Mouse (Mus musculus) cerebellum, adult 11 months (tissue): ENCODE measurements around the gene Ttc28.
A peak's percentile ranks its signal among the peaks of the same experiment; 100 is the strongest.

ENCODE experiments used
- DNase-seq: peaks from one replicate; pipeline ENCODE4 v3.0.0; 2022

The Ttc28 gene

DNA sequence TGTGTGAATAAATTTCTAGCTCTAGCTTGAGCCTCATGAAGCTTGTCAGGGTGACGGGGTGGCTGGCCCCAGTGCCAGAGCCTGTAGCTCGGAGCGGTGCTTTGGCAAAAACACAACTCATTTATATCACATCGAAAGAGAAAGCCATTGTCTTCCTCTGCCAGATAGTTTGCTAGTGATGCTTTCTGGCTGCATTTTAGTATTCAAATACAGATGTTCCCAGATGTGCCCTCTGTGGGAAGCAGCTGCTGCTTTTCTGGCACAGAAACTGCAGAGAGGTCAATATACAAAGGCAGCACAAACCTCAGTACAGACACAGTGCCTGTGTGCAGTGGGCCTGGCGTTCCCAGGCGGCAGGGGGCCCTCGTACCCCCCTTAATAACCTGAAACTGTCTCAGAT lies 300.0 kb downstream of the Ttc28 start:
- no peak for DNase-seq

DNA sequence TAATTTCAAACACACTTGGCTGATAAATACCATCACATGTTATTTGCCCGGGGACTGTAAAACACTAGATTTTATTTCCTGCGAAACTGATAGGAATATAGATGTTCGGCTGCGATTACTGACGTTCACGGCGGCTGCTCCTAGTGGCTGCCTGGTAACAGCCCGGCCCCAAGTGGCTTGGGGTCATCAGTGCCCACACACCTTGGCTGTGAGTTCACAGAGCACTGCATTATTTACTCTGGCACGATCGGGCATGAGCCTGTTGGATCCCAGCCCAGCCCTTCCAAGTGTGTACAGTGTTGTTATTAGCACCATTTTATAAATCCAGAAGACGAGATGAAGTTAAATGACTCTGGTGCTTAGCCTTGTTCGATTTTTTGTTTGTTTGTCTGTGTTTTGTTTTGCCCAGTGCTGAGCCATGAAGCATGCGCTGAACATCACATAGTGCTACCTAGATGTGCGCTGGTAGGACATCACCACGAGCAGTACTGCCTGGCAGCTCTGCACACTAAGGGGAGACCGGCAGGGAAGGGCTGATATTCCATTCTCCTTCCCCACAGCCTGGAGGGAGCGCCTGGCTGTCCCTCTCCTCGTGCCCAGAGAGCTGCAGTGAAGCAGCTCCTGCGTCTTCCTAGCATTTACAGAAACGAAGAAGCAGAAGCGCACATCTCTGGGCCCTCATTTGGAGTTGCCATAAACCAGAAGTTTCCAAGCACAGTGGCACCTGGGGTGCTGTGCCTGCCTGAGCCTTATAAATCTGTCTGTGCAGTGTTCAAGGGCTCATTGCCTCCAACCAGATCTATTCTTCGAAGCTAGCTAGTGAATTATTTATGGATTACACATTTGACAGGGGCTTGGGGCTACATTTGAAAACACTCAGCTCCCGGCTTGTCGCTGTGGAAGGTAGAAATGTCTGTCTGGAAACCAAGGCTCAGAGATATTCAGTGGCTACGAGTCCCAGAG lies 300.8 kb downstream of the Ttc28 start:
- no peak for DNase-seq

DNA sequence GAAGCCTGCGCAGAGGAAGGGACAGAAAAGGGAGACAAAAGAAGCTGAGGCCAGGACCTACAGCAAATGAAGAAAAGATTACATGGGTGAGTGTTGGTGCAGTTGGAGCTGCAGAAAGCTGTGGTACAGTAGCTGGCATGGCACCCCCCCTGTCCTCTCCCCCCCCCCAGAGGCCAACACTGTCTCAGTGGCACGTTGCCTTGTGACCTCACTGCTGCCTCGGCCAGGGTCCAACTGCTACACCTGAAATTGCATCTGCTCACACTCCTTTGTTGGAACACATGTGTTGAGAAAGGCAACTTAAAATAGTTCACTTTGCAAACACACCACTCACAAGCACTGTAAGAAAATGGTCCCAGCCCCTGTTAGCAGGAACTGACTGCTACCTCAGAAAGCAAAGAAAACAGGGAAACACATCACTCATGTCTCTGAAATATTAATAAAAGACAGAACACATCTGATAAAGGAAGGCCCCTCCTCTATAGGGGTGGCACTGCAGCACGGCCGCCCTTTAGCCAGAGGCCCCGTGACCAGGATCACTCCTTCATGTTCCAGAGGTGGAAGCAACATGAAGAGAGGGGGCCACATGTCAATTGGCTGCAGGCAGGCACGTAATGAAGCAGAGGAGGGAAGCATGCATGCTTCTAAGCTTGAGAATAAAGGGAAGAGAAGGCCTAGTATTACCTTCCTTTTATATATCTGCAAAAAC lies 301.8 kb downstream of the Ttc28 start:
- no peak for DNase-seq

DNA sequence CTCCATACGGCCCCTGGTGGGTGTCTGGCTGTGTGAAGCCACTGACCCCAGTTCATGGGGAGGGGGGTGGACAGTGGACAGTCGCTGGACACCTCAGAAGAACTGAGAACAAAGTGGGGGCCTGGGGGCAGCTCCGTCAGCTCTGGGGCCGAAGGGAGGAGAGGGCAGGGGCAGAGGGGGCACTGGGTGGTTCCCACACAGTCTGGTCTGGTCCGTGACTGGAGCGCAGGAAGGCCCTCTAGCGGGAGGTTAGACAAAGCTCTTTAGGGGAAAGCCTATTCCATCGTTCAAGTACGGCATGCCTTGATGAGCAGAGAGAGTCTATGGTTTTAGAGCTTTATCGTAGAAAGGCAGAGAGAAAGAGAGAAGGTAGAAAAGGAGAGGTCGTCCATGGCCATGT lies 307.0 kb downstream of the Ttc28 start:
- no peak for DNase-seq

DNA sequence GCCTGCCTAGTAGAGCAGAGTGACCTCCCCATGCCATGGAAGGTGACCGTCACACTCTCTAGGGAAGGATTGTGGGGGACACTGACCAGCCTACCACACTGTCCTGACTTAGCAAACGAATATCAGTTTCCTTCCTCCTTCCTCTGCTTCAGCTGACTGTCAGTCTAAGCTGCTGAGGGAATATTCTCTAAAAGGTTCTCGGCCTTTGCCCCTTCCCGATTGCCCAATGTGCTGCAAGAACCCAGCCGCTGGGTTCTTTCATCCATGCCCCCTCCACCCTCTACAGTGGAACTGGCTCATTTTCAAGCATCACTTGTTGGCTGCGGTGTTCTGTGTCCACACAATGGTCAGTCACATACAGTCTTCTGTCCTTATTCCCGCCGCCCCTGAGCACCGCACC lies 312.4 kb downstream of the Ttc28 start:
- no peak for DNase-seq

DNA sequence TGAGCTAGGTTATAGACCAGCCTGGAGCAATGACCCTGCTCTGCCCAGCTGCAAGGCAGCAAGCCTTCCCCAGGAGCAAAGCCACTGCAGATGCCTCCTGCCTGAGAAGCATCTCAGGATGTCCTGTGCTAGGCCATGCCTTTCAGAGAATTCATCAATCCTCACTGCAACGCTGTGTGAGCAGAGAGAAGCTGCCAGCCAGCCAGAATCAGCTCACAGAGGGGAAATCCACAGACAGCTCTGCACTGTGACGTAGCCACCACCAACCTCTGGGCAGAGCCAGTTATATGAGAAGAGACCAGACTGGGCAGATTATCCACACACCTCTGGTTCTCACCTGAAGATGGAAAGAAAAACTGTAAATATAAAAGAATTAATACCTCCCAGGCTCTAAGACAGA lies 315.2 kb downstream of the Ttc28 start:
- DNase-seq = no peak

DNA sequence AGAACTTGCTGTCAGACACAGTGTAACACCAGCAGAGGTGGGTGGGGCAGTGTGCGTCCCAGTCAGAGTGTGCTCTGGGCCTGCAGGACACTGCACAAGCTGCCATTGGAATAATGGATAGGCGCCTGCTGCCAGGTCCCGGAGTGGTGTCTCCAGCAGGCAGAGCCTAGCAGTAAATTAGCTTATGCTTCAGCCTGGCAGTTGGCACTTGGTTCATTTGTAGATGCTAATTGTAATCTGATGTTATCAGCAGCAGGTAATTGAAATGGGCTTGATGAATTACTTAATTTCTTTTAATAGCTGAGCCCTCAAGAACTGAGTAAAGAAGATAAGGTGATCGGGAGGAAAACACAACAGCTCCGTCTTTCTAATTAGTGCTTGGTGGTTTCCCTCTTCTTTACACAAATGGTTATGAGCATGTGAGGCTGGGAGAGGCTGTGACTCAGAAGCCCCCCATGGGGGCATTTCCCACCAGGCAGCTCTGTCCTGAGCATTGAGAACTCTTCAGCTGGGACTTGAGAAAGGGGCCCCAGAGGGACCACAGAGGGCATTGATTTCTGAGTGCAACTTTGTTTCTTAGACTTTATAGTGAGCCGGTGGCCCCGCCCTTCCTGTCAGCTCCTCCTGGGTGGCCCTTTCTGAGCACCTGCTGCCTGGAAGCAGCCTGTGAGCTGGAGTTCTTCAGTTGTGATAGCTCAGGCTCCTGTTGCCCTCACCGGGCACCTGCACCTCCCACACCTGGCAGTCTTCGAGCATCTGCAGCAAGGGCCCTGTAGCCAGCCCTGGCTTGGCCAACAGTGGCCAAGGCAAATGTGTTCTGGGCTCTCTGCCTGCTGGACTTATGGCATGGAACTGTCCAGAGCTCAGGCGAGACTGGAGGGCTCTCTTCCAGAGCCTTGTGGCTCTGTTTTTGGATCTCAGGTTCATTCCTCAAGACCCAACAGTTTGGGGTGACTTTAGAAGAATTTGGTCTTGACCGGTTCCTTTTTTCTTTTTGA lies 316.2 kb downstream of the Ttc28 start:
- peak; percentile 51 for DNase-seq

DNA sequence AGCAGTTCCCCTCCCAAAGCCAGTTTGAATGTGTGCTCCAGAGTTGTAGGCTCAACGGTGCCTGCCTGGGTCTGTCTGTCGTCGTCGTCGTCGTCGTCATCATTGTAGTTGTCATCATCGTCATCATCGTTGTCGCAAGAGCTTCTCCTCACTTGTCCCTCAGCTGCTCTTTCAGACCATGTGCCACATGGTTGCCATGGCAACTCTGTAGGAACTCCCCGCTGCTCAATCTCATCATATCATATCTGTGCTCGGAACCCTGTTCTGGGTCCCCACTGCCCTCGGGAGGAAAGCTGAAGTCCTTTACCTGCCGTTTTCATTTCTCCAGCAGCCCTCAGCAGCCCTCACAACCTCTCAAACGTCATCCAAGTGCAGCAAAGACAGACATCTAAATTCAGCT lies 318.1 kb downstream of the Ttc28 start:
- DNase-seq = no peak

DNA sequence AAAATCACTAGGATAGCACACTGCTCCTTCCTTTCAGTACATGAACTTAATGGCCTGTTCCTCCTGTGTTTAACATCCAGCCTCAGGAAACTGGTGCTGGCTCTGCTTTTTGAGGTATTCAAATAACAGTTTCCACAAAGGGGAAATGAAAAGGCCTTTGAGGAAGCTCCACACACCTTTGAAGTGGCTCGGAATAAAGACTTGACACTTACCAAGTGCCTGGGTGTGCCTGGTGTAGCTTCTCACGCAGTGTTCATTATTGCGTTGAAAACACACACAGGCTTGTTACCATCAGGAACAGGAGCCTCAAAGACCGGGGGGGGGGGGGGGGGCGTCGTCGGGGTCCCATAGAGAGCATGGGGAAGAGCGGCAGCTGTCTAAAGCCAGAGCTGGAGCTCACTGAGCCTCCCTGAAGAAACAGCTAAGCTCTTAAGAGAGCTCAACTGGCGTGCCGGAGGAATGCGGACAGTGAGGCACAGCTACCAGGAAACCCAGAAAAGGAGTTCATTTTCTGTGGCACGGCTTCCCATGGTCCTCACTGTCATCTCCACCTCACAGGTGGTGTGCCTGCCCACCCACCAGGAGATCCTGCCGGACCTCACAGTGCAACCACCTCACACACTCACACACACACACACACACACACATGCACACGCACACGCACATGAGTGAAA lies 320.7 kb downstream of the Ttc28 start:
- no peak for DNase-seq

DNA sequence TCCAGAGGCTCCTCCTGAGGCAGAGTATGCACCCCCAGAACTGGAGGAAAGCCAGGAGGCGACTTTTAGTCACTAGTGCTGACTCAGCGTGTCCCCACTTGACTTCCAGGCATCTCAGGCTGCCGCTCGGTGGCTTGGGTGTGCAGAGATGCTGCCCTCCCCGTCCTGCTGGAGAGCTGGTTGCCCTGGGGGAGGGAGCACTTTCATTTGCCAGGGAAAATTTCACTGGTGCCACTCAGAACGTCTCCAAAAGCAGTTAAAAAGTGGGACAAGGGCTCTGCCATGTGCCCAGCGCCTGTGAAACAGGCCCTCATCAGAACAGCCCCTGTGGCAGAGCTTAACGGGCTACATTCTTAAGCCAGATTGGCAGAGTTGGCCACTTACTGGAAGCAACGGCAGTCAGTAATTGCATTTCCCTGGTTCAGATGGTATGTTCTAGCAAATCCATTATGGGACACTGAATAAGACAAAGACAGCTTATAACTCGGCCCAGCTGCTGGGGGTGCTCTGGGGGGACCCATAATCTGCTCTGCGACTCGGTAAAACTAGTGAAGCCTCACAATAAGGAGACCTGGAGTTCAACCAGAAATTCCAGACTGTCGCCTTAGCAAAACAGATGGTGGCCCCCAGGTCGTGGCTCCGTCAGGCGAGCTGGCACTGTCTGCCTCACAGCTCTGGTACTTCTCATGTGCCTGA lies 321.5 kb downstream of the Ttc28 start:
- DNase-seq = peak; percentile 85

DNA sequence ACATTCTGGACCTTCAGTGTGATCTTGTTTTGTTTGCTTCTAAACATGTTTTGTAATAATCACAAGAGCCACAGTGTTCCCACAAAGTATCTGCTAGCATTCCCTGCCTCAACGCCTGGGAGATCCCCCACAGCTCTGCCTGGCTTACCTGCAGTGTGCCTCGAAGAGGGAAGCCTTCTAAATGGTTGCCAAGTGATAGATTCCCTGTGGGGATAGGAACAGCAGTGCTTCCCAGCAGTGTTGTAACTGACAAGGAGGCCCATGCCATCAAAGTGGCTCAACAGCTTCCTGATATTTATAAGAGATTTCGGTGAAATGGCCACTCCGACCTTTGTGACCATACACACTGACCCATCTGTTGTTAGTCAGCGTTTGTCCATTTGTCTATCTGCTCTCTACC lies 324.6 kb downstream of the Ttc28 start:
- no peak for DNase-seq

DNA sequence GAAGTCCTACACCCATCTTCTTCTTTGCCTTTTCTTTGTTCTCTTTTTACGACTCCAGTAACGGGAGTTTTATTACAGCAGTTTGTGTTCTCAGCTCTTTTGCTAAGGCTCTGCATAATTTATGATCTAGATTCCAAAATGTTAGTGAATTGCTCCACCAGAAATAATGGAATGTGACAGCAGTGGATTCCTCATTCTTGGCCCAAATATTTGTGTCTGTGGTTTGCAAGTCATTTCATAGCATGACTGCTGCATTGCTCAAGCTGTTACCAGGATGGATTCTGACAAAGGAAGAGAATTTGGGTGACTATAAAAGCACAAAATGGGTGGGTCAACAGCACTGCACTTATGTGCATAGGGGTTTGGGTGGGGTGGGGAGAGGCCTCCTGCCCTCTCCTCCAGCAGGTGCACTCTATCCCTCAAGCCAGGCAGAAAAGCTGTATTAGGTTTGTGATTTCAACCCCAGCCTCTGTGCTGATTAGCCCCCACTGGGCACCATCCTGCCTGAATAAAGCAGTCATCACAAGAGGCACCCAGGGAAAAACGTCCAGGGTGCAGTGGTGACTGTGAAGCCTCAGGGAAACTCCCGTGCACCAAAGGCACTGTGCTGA lies 325.5 kb downstream of the Ttc28 start:
- no peak for DNase-seq

DNA sequence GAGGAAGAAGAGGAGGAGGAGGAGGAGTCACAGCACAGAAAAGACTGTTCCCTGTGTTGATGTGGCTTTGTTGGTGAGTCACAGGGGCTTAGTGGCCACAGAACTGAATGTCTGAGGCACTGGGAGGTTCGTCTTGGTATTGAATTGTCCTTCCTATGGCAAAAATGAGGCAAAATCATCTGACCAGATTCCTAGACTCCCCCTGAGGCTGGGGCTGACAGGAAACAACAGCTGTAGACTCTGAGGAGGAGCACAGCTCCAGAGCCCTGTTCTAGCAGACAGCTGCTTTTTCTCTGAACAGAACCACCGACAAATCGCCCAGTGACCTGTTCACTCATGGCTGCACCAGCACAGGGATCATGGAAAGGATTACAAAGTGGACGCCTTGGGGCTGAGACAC lies 326.2 kb downstream of the Ttc28 start:
- no peak for DNase-seq

DNA sequence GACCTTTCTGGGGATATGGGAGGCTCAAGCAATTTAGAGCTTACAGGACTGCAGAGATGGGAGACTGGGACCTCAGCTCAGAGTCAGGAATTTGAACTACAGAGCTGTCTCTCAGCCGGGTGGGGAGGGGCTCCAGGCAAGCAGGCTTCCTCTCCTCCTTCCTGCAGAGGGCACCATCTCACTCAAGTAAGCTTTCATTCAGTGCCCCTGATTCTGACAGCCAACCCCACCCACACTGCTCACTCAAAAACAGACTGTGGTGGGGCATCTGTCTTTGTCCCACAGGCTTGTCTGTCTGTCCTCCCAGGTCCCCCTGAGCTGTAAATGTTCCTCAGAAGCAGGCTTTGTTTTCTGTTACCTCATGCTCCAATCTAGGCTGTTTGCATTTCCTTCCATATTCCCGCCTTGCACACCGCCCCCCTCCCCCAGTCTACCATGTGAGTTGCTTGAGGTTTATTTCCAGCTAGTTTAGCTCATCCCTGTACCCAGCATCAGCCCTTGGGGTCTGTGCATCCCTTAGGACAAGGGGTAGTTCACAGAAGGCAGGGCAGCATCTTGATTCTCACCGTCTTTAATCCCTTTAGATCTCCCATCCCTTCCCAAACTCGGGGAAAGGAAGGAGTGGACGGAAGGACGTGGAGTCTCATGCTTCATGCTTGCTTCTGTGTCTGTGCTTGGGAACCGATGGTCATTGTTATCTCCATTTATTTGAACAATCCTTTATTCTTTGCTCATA lies 328.5 kb downstream of the Ttc28 start:
- no peak for DNase-seq

DNA sequence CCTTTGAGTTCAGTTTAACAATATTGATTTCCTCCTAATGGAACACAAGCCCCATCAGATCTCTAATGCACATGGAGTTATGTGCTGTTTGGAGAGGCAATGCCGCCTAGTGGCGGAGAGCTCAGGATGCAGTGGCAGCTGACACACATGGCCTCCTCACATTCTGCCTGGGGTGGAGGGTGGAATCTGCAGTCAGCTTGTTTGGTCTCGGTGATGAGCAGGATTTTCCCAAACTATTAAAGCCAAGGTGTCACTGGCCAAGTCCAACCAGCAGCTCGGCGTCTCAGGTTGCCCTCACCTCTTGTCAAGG lies 329.0 kb downstream of the Ttc28 start:
- DNase-seq = peak; percentile 53

DNA sequence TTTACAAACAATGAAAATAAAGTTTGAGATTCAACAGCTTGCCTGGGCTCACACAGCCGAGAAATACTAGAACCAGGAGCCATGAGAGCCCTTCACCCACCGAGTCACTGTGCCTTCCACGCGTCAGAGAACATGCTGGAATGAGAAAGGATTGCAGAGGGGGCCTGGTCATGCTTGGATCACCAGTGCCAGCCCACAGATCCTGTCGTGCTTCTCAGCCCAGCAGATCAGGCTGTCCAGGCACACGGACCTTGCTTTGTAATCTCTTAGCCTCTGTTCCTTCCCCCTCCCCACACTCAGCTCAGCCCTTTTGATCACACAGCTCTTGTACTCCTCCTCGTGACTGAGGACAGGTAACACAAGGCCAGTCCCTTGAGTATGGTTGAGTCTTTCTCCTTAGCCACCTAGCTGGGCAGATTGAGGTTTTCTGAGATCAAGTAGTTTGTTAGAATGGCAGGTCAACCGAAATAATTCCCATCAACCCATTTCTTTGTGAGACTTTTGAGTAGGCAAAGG lies 334.4 kb downstream of the Ttc28 start:
- no peak for DNase-seq

DNA sequence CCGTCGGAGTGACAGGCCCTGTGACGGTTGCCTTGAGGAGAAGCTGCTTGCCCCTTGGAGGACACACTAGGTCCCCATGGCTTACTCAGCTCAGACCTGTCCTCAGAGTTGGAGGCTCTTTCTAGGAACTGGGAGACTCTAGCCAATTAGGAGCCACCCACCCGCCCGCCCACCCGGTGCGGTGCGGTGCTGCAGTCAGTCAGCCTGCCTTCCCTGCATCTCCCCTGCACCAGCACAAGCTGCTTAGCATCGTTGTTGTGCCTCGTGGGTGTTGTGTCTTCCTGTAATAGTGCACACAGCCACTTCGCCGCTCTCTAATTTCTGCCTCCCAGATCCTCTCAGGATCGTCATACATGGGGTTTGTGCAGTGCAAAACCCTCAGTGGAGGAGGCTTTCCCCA lies 335.3 kb downstream of the Ttc28 start:
- DNase-seq = no peak

DNA sequence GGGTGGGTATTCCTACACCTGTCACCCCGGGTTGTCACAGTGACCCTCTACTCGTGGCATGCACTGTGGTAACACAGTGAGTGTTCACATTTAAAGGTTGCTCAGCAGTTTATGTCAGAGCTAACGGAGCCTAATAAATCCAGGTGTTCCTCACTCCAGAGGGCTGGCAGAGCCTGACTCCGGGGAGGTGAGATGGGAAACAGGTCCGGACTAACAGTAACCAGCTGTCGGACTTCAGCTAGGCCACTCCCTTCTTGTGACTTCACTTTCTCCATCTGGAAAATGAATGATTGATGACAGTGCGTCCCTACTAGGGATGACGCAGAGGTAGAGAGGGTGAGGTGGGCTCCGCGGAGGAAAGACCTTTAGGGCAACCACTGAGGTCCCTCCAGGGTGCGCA lies 336.1 kb downstream of the Ttc28 start:
- no peak for DNase-seq

DNA sequence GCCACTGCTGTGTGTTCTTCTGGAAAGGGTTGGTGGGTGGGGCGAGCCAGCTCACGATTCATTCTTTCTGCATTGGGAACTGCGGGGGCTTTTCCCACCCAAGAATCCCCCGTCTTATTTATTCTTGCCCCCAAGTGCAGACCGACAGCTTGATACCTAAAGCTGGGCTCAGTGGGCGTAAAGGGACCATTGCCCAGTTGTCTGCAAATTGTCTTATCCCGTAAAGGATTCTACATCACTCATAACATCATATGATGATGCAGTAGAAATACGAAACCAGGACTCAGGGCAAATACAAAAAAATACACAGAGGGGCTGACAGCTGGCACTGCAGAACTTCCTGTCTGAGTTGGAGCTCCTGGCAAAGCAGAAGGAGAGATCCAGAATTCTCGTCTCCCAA lies 336.6 kb downstream of the Ttc28 start:
- DNase-seq = no peak

DNA sequence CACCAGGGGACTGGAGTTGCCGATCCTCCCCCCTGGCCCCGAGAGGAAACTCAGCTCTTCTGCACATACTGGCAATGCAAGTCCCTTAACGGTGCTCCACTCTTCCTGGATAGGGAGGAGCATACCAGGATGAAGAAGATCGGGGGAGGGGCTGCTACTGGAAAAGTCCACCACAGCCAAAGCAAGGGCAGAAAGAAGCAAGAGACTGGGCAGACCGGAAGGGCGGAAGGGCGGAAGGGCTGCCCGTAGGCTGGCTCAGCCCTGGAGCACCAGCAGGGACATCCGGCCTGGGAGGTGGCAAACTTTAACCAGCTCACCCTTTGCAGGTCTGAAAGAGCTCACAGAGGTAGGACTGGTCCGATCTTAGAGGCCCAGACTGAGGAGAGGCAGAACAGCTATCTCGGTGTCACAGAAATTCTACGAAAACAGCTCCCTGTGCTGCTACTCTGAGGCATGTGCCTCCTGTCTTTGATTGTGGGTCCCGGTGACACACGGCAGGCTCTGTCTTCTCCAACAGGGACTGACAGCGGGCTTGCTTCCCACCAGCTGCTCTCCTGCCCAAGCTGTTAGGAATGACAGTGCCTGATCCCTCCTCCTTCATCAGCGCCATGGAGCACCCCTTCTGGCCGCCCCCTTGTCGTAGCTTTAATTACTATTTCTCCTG lies 338.0 kb downstream of the Ttc28 start:
- no peak for DNase-seq
